Mouse (Mus musculus) lung, postnatal 0 days (tissue): Measurements from ENCODE around the gene Nfix. TPM values are rescaled to one million over a fixed set of nuclear protein-coding genes. Genes with fewer than 3 reads are reported as not detected.

Experiments
- ATAC-seq: fragments of 200-750 bp; cut with Nextera tagmentation; 2 replicates; pipeline ENCODE4 v1.8.0; 2017; ENCODE audit warnings: moderate library complexity
- DNase-seq: peaks from one replicate; pipeline ENCODE4 v3.0.0-alpha.2; 2016; ENCODE audit warnings: low spot score
- H3K27ac ChIP-seq: fragments of 300-500 bp; sonication (generic); 2 replicates; pipeline ENCODE4 v1.5.1; 2014; ENCODE audit warnings: antibody characterized with exemption, mild to moderate bottlenecking, low read length, mixed read lengths
- H3K27me3 ChIP-seq: fragments of 300-500 bp; sonication (generic); replicated peaks from 2 replicates; pipeline ENCODE4 v1.6.1; 2014; ENCODE audit warnings: low read length, mixed read lengths; ENCODE audit not compliant: insufficient read depth
- H3K36me3 ChIP-seq: fragments of 300-500 bp; sonication (generic); 2 replicates; pipeline ENCODE4 v1.6.1; 2014; ENCODE audit warnings: low read length, mixed read lengths; ENCODE audit not compliant: insufficient read depth
- H3K4me1 ChIP-seq: fragments of 300-500 bp; sonication (generic); 2 replicates; pipeline ENCODE4 v1.6.1; 2014; ENCODE audit warnings: antibody characterized with exemption, low read depth, low read length, mixed read lengths; ENCODE audit not compliant: insufficient read depth
- H3K4me2 ChIP-seq: fragments of 300-500 bp; sonication (generic); replicated peaks from 2 replicates; pipeline ENCODE4 v1.6.1; 2014; ENCODE audit warnings: low read depth, mild to moderate bottlenecking, low read length, moderate library complexity, mixed read lengths
- H3K4me3 ChIP-seq: fragments of 300-500 bp; sonication (generic); 2 replicates; pipeline ENCODE4 v1.5.1; 2014; ENCODE audit warnings: low read depth, low read length
- H3K9ac ChIP-seq: fragments of 300-500 bp; sonication (generic); replicated peaks from 2 replicates; pipeline ENCODE4 v1.6.1; 2014; ENCODE audit warnings: low read depth, mild to moderate bottlenecking
- H3K9me3 ChIP-seq: fragments of 300-500 bp; sonication (generic); 2 replicates; pipeline ENCODE4 v1.6.1; 2016; ENCODE audit warnings: low read length, mixed read lengths
- CTCF ChIP-seq: IDR thresholded peaks from 2 replicates; pipeline ENCODE4 v1.5.1; 2016; ENCODE audit warnings: antibody characterized with exemption, mild to moderate bottlenecking
- EP300 ChIP-seq: IDR thresholded peaks from 2 replicates; pipeline ENCODE4 v1.6.1; 2016; ENCODE audit warnings: antibody characterized with exemption, mild to moderate bottlenecking, control low read depth
- WGBS: fragments of 180-500 bp; shearing (Covaris S2); extraction: QIAGEN DNeasy Blood & Tissue Kit; methylation state at CpG from one replicate; pipeline ENCODE4 v1.1.7; 2014; 5-methylcytosine and 5-hydroxymethylcytosine counted together
- polyA plus RNA-seq: library from polyadenylated mRNA; unstranded; fragments of >200 nt; fragmentation: Nextera tagmentation; extraction: Ambion mirVana; gene quantifications from 2 replicates; pipeline ENCODE4 v1.2.1, GENCODE M21; 2015

Gene Nfix
- polyA plus RNA-seq, 1 experiment from 2014 or later: 38.8 TPM

GRCm38 (mm10) chr8:84735597-84735996, 64.5 kb downstream of the Nfix start:
- Histone ChIP-seq H3K9ac (no peak overlapping the region), H3K36me3 (no peaks in the 10 kb centered on the region), H3K9me3 (no peaks in the 10 kb centered on the region), H3K27me3 (no peaks in the 10 kb centered on the region), H3K4me3 (no peak overlapping the region), H3K27ac (no peak overlapping the region), H3K4me1 (peaks cover 46% of the 10 kb centered on the region), H3K4me2 (no peak overlapping the region)
- ATAC-seq (no peak), DNase-seq (no peak)
- WGBS: 67% methylated on average over 2 of the region's 2 CpGs
- no peak for TF ChIP-seq EP300
- no peak for TF ChIP-seq CTCF

GRCm38 (mm10) chr8:84734680-84735079, 65.5 kb downstream of the Nfix start:
- Histone ChIP-seq H3K9me3 (no peaks in the 10 kb centered on the region), H3K4me2 (no peak overlapping the region), H3K27me3 (no peaks in the 10 kb centered on the region), H3K4me3 (no peak overlapping the region), H3K9ac (no peak overlapping the region), H3K4me1 (peaks cover 47% of the 10 kb centered on the region), H3K36me3 (no peaks in the 10 kb centered on the region), H3K27ac (no peak overlapping the region)
- no peak for DNase-seq
- WGBS: 80% methylated on average over 2 of the region's 2 CpGs
- no peak for ATAC-seq
- TF ChIP-seq EP300: no peak
- no peak for TF ChIP-seq CTCF

DNA sequence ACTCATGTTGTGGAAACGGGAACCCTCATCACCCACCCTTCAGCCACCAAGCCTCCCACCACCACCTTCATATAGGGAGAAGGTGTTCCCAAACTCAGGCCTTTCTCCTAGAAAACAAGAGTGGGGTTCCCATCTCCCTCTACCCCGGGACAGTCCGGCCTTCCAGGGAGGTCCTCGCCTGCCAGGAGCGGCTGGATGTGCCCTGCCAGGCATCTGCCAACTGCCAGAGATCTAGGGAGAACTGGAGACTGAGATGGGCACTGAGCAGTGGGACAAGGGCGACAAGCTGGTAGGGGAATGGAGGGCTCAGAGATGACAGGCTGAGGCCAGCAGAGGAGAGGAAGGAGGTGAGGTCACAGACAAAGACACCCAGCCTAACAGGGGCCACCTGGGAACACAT, 66.2 kb downstream of the Nfix start:
- WGBS: 84% methylated on average over 6 of the region's 6 CpGs
- H3K4me2 ChIP-seq: no peak overlapping the region
- H3K4me1 ChIP-seq: peaks cover 46% of the 10 kb centered on the region
- H3K27me3 ChIP-seq: no peaks in the 10 kb centered on the region
- H3K27ac ChIP-seq: no peak overlapping the region
- ATAC-seq: no peak
- no peak for DNase-seq
- no peaks in the 10 kb centered on the region for H3K9me3 ChIP-seq
- no peak overlapping the region for H3K9ac ChIP-seq
- no peaks in the 10 kb centered on the region for H3K36me3 ChIP-seq
- no peak overlapping the region for H3K4me3 ChIP-seq
- no peak for TF ChIP-seq CTCF
- TF ChIP-seq EP300: no peak

DNA sequence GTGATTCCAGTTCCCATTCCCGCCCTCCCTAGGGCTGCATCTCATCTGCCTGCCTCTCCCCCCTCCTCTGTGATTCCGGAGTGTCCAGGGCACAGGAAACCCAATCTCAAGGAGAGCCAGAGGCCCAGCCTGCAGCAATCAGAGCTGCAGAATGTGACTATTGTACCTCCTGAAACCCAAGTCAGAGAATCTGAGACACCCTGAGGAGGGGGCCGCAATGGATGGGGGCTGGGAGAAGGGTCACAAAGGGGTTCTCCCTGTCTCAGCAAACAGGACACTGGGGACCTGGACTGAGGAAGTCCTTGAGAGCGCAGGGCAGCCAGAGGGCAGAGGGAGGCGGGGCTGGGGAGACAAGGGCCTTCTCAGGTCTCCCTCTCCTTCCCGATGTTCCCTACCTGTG, 67.1 kb downstream of the Nfix start:
- H3K27ac ChIP-seq: no peak overlapping the region
- no peaks in the 10 kb centered on the region for H3K36me3 ChIP-seq
- no peak overlapping the region for H3K4me2 ChIP-seq
- no peaks in the 10 kb centered on the region for H3K9me3 ChIP-seq
- peaks cover 40% of the 10 kb centered on the region for H3K4me1 ChIP-seq
- no peak; the same call in 1 of the 2 replicates for ATAC-seq
- no peaks in the 10 kb centered on the region for H3K27me3 ChIP-seq
- H3K4me3 ChIP-seq: no peak overlapping the region
- WGBS: 50% methylated on average over 5 of the region's 6 CpGs
- no peak for TF ChIP-seq CTCF
- TF ChIP-seq EP300: no peak
- H3K9ac ChIP-seq: no peak overlapping the region
- DNase-seq: no peak

DNA sequence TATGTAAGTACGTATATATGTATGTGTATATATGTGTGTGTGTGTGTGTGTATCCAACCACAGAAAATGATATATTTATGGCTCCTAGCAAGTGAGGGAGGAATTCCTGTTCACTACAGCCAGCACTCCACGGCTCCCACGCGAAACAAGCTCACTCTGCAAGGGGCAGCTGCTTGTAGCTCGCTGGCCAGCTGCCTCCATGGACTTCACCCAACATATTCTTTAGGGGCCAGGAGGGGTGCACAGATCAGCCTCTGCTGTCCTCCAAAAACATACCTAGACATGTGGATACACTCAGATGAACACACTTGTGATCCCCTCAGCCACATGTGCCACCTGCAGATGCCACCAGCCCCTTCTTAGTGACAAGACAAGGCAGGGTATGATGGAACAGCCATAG, 67.6 kb downstream of the Nfix start:
- no peak for ATAC-seq
- 43% methylated on average over 5 of the region's 5 CpGs for WGBS
- Histone ChIP-seq H3K36me3 (no peaks in the 10 kb centered on the region; the same call in 1 of the 2 replicates), H3K4me1 (peaks cover 36% of the 10 kb centered on the region), H3K27me3 (no peaks in the 10 kb centered on the region), H3K4me2 (no peak overlapping the region), H3K4me3 (no peak overlapping the region), H3K27ac (no peak overlapping the region), H3K9me3 (no peaks in the 10 kb centered on the region), H3K9ac (no peak overlapping the region)
- DNase-seq: no peak
- TF ChIP-seq EP300 (no peak), CTCF (no peak)

DNA sequence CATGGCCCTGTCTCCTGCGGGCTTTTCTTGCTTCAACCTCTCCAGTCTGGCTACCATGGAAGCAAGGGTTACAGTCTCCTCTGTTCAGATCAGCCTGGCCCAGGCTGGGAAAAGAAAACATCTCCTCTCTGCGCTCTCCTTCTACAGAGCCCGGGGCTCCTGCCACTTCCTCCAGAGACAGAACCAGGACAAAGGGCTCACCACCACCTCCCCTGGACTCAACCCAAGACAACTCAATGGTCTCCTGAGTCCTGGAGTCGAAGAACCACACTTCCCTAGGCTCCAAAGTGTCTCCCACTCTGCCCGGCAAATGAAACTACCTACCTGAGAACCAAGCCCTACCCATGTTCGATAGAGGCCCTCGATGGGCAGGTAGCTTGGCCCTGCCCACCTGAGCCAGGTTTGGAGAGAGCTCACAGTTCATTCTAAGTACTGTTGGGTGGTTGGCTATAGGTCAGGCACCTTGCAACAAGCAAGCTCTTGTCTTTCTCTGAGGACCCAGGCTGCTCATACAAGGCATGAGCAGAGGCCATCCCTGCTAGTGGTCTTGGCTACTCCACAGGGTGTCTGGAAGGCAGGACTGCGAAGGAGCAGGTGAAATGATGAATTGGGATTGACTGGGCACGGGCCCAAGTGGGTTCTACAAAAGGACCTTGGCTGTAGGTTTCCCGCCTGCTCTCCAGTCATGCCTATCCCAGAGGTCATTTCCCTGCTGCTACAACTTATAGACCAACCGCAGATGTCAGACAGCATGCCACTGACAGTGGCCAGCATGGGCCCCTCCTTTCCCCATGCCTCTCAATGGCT, 68.6 kb downstream of the Nfix start:
- H3K4me1 ChIP-seq: peaks cover 36% of the 10 kb centered on the region
- DNase-seq: peak; percentile 43
- ATAC-seq: peak; percentile 11; the same call in 1 of the 2 replicates
- no peaks in the 10 kb centered on the region for H3K27me3 ChIP-seq
- TF ChIP-seq EP300 (no peak), CTCF (no peak)
- no peak overlapping the region for H3K4me2 ChIP-seq
- peak overlapping the region; percentile 23; the same call in 1 of the 2 replicates for H3K9ac ChIP-seq
- no peak overlapping the region for H3K4me3 ChIP-seq
- H3K36me3 ChIP-seq: no peaks in the 10 kb centered on the region; the same call in 1 of the 2 replicates
- no peaks in the 10 kb centered on the region for H3K9me3 ChIP-seq
- 40% methylated on average over 11 of the region's 11 CpGs for WGBS
- H3K27ac ChIP-seq: peak overlapping the region; percentile 54; the same call in 1 of the 2 replicates
